Comparison of ENCODE assay signal across 28 mouse cellular contexts in genomic region chr11:116050196-116050595, GRCm38 (mm10). TPM values are rescaled to one million over a fixed set of nuclear protein-coding genes. Genes with fewer than 3 reads are reported as not detected.
A peak's percentile ranks its signal among the peaks of the same experiment; 100 is the strongest.
DNase-seq lines count a peak whose midpoint lies in the region; ATAC-seq and TF ChIP-seq lines count a peak whose summit lies in the region.
"Had no signal": no experiment of that assay in that cellular context is flagged by ENCODE, and none has a peak within 500 bp of the region (broad histone marks: within the 10 kb centered on the region; RNA-seq: fewer than 3 reads in every experiment).

No protein-coding gene starts in this region.

- no peaks in the 10 kb centered on the region for H3K4me1 ChIP-seq in neural tube, embryonic 13.5 days (replicated peaks)
- H3K4me1 ChIP-seq in stomach, postnatal 0 days (replicated peaks; ENCODE audit: control insufficient read depth, insufficient read depth): no peaks in the 10 kb centered on the region
- H3K4me1 ChIP-seq: embryonic facial prominence, embryonic 15.5 days; hindbrain, embryonic 10.5 days; hindbrain, embryonic 13.5 days had no signal

- H3K4me3 ChIP-seq in neural tube, embryonic 13.5 days: no peak overlapping the region
- no peak overlapping the region for H3K4me3 ChIP-seq in stomach, postnatal 0 days (ENCODE audit: low read depth, low read length)
- H3K4me3 ChIP-seq: embryonic facial prominence, embryonic 15.5 days; gastrocnemius, adult 2 months; heart, embryonic 15.5 days; hindbrain, embryonic 10.5 days; hindbrain, embryonic 13.5 days had no signal

- no peak overlapping the region for H3K27ac ChIP-seq in neural tube, embryonic 13.5 days (replicated peaks)
- H3K27ac ChIP-seq in stomach, postnatal 0 days (replicated peaks): 0 out of 2 replicates have a peak overlapping the region, but pooled peaks have one; percentile 4
- H3K27ac ChIP-seq: embryonic facial prominence, embryonic 15.5 days; gastrocnemius, adult 2 months; heart, embryonic 15.5 days; hindbrain, embryonic 10.5 days; hindbrain, embryonic 13.5 days had no signal

- H3K9ac ChIP-seq in neural tube, embryonic 13.5 days: peak overlapping the region; percentile 22; the same call in 1 of the 2 replicates
- H3K9ac ChIP-seq in stomach, postnatal 0 days (ENCODE audit: low read length): no peak overlapping the region
- H3K9ac ChIP-seq: embryonic facial prominence, embryonic 15.5 days; forebrain, postnatal 0 days; heart, embryonic 15.5 days; hindbrain, embryonic 13.5 days had no signal

- no peak overlapping the region for H3K4me2 ChIP-seq in neural tube, embryonic 13.5 days
- no peak overlapping the region for H3K4me2 ChIP-seq in stomach, postnatal 0 days (replicated peaks; ENCODE audit: low read depth)
- H3K4me2 ChIP-seq: embryonic facial prominence, embryonic 15.5 days; heart, embryonic 11.5 days; heart, embryonic 15.5 days; hindbrain, embryonic 13.5 days had no signal

- TF ChIP-seq EP300 in stomach, postnatal 0 days (optimal IDR thresholded peaks at IDR 0.05): no peak

- TF ChIP-seq CTCF in stomach, postnatal 0 days (IDR thresholded peaks at IDR 0.05; ENCODE audit: low read depth): no peak

- peaks cover 97% of the 10 kb centered on the region for H3K36me3 ChIP-seq in neural tube, embryonic 13.5 days
- H3K36me3 ChIP-seq in stomach, postnatal 0 days (ENCODE audit: control insufficient read depth, insufficient read depth, low read length): peaks cover 35% of the 10 kb centered on the region

- no peak for ATAC-seq in neural tube, embryonic 13.5 days (ENCODE audit: low read depth)
- ATAC-seq in stomach, postnatal 0 days (ENCODE audit: low FRiP score, low TSS enrichment): no peak
- ATAC-seq: CD4-positive, CD25-positive, alpha-beta regulatory T cell, adult 4 months; forebrain, embryonic 14.5 days; forebrain, postnatal 0 days; hindbrain, embryonic 16.5 days had no signal

- WGBS in neural tube, embryonic 13.5 days: 86% methylated on average over 4 of the region's 4 CpGs
- WGBS in stomach, postnatal 0 days: 81% methylated on average over 4 of the region's 4 CpGs

- no peaks in the 10 kb centered on the region for H3K27me3 ChIP-seq in neural tube, embryonic 13.5 days
- no peaks in the 10 kb centered on the region for H3K27me3 ChIP-seq in stomach, postnatal 0 days (ENCODE audit: control insufficient read depth, insufficient read depth, low read length)
- H3K27me3 ChIP-seq: embryonic facial prominence, embryonic 15.5 days; heart, embryonic 15.5 days; hindbrain, embryonic 13.5 days had no signal

- H3K9me3 ChIP-seq in neural tube, embryonic 13.5 days: no peaks in the 10 kb centered on the region
- no peaks in the 10 kb centered on the region for H3K9me3 ChIP-seq in stomach, postnatal 0 days (ENCODE audit: control insufficient read depth, low read length)
- H3K9me3 ChIP-seq: embryonic facial prominence, embryonic 15.5 days; heart, embryonic 15.5 days; hindbrain, embryonic 10.5 days; hindbrain, embryonic 13.5 days had no signal

- no peak for DNase-seq in neural tube, embryonic 10.5 days (ENCODE audit: extremely low spot score, low spot score)
- peak; percentile 54 for DNase-seq in lung, postnatal 10 days
- DNase-seq in lung, postnatal 25 days (ENCODE audit: low spot score): peak; percentile 33
- DNase-seq in stomach, postnatal 0 days (ENCODE audit: low spot score): no peak
- DNase-seq in layer of hippocampus, postnatal 36 days: no peak
- no peak for DNase-seq in right cerebral cortex, adult 2 months (ENCODE audit: low spot score in 2 of 2)
- DNase-seq: adrenal gland, adult 2 months; adrenal gland, postnatal 14 days; cerebellum, adult 11-12 months; cerebellum, adult 8-10 months; cerebellum, postnatal 10 days; cerebellum, postnatal 36 days; embryo, embryonic 11 days; forebrain, postnatal 0 days; gastrocnemius, adult 2 months; gastrocnemius, postnatal 14 days; heart, adult 11 months; heart, postnatal 10 days; heart, postnatal 36 days had no signal

RNA-seq across cellular contexts. Expression of gene Unk, which starts 20.1 kb away (rescaled TPM):
- 32.4 and 33.1 TPM in 2 replicates for polyA plus RNA-seq in neural tube, embryonic 13.5 days (2015; fragmentation: Nextera tagmentation; extraction: Ambion mirVana)
- 8.3 and 9.1 TPM in 2 replicates for polyA plus RNA-seq in stomach, postnatal 0 days (2015; fragmentation: Nextera tagmentation; extraction: Ambion mirVana)
- total RNA-seq in layer of hippocampus, postnatal 36 days (2021): 10 to 100 TPM; 19.4 to 21.9 TPM

RNA-seq across cellular contexts. Expression of gene H3f3b, which starts 22.4 kb away (rescaled TPM):
- polyA plus RNA-seq in neural tube, embryonic 13.5 days (2015; fragmentation: Nextera tagmentation; extraction: Ambion mirVana): 2,165 and 2,421 TPM in 2 replicates
- polyA plus RNA-seq in stomach, postnatal 0 days (2015; fragmentation: Nextera tagmentation; extraction: Ambion mirVana): 1,343 and 1,357 TPM in 2 replicates
- 100 to 1,000 TPM; 263 to 275 TPM for total RNA-seq in layer of hippocampus, postnatal 36 days (2021)

RNA-seq across cellular contexts. Expression of gene Unc13d, which starts 27.6 kb away (rescaled TPM):
- 0.70 and 1.3 TPM in 2 replicates for polyA plus RNA-seq in neural tube, embryonic 13.5 days (2015; fragmentation: Nextera tagmentation; extraction: Ambion mirVana)
- polyA plus RNA-seq in stomach, postnatal 0 days (2015; fragmentation: Nextera tagmentation; extraction: Ambion mirVana): 2.3 and 2.8 TPM in 2 replicates
- total RNA-seq in layer of hippocampus, postnatal 36 days (2021): 1 to 10 TPM; 1.9 to 2.4 TPM

RNA-seq across cellular contexts. Expression of gene Wbp2, which starts 36.6 kb away (rescaled TPM):
- 136 and 153 TPM in 2 replicates for polyA plus RNA-seq in neural tube, embryonic 13.5 days (2015; fragmentation: Nextera tagmentation; extraction: Ambion mirVana)
- polyA plus RNA-seq in stomach, postnatal 0 days (2015; fragmentation: Nextera tagmentation; extraction: Ambion mirVana): 71.0 and 89.6 TPM in 2 replicates
- 100 to 1,000 TPM; 402 to 404 TPM for total RNA-seq in layer of hippocampus, postnatal 36 days (2021)

RNA-seq across cellular contexts. Expression of gene Galk1, which starts 37.7 kb away (rescaled TPM):
- 73.9 and 74.4 TPM in 2 replicates for polyA plus RNA-seq in neural tube, embryonic 13.5 days (2015; fragmentation: Nextera tagmentation; extraction: Ambion mirVana)
- 119 and 126 TPM in 2 replicates for polyA plus RNA-seq in stomach, postnatal 0 days (2015; fragmentation: Nextera tagmentation; extraction: Ambion mirVana)
- total RNA-seq in layer of hippocampus, postnatal 36 days (2021): 10 to 100 TPM; 13.4 to 14.2 TPM

Comparison
In these comparisons a context has a peak if more than half of its experiments do, and no peak if none do; other contexts are left out.
1. DNase-seq: peak in lung, postnatal 10 days (single experiment) and lung, postnatal 25 days (single experiment); none in neural tube, embryonic 10.5 days (single experiment), stomach, postnatal 0 days (single experiment), layer of hippocampus, postnatal 36 days (0 of 2) and right cerebral cortex, adult 2 months (0 of 2).